Mouse (Mus musculus): ENCODE measurements around the gene Ank3.

DNA sequence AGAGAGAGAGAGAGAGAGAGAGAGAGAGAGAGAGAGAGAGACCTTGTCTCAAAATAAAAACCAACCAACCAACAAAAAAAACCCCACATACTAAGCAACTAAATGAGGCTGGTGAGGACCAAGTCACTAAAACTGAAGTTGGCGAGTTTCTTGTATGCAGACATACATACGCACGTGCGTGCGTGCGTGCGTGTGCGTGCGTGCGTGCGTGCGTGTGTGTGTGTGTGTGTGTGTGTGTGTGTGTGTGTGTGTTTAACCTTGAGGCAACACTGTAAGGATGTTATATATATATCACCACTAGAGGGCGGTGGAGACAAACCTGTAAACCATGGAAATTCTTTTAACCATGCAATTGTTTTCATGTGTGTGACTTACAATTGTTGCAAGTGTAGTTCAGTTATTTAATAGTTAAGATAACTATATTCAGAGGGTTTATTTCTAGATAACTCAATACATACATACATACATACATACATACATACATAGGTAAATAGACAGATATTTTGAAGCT, 31.6 kb upstream of the Ank3 start:
- no peak for TF ChIP-seq POLR2A (IDR thresholded peaks at IDR 0.05; ENCODE audit: low read depth, low read length)
- no peak for TF ChIP-seq CTCF (IDR thresholded peaks at IDR 0.05; ENCODE audit: extremely low read depth, insufficient read depth, insufficient read length, insufficient replicate concordance)

All from spleen, adult 2 months (tissue).